Mouse (Mus musculus) neutrophil, adult 65 days (primary cell): ENCODE data around the gene Olfr578. TPM values are rescaled to one million over a fixed set of nuclear protein-coding genes. Genes with fewer than 3 reads are reported as not detected.

Experiments used
- total RNA-seq: library from RNA; stranded (reverse); gene quantifications from 2 replicates; pipeline ENCODE4 v1.2.4, GENCODE M21; 2023

Gene Olfr578
- total RNA-seq, result not detected in 2 replicates

DNA sequence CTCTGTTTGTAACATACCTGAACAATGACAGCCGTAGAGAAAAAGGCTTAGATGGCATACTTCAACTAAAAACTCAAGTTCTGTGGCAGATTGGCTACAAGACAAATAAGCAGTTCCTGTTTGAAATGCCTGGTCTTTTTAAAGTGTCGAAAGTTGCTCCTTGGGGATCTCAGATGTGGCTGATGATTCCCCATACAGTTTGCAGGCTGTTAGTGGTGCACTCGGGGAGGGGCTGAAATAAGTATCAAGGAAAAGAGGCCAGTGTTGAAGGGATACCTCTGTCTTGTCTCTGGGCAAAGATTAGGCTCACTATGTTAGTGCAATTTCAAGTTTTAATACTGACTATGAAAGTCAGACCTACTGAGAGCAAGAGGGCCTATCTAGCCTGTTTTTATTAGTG is at the start of gene Olfr578:
Olfr578 (minus strand) TSS at position 101 of the 400 bp plus-strand sequence.

DNA sequence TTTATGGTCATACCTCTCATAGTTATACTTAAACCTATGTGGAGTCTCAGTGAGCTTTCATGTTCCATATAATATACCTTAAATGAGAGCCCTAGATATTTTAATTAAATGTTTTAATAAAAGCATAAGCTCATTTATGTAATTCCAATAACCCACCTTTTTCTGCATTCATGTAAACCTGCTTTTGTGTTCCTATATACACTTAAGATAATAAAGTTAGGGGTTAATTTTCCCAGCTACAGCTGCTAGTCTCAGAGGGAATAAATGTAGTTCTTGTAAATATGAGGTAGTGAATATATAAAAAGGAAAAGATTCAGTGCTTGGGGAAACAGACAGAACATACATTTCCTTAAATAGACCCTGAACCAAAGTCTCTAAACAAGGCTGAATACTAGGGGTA is 48.6 kb upstream of the Olfr578 start, which contains the start of gene Olfr582:
Olfr582 (plus strand) TSS at position 301 of the 400 bp plus-strand sequence.

DNA sequence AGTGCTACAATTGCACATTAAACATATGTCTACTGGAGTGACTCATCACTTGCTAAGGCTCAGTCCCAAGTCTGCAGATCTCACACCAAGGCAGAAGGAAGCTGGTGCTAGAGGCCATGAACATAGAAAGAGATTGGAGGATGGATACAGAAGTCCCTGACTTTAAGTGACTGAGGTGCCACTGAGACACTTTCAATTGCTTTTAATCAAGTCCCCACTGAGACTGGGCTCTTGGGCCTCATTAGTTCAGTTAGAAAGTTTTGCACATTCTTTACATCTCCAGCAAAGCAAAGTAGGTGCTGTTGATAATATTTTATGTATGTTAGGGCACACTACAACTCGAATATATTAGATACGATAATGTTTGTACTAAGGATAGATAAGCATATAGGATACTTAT is 13.3 kb downstream of the Olfr578 start, which contains the start of gene Olfr577:
Olfr577 (minus strand) TSS at position 101 of the 400 bp plus-strand sequence.

DNA sequence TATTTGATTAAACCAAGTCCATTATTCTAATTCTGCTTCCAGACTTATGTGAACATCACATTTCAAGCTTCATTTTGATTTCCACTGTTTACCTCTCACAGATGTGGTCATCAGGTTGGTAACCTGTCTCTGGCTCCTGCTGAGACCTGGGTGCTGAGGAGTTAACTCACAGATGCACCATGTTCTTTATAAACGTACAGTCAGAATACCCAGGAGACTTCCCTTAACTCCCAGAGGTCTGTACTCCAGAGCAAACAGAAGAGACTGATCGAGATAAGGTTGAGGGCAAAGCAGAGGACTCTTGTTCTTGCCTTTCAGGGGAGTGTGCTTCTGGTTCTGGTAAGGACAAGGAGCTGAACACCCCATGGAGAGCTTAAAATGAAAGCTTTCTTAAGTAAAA is 26.8 kb downstream of the Olfr578 start, which contains the start of gene Olfr576:
Olfr576 (plus strand) TSS at position 301 of the 400 bp plus-strand sequence.

DNA sequence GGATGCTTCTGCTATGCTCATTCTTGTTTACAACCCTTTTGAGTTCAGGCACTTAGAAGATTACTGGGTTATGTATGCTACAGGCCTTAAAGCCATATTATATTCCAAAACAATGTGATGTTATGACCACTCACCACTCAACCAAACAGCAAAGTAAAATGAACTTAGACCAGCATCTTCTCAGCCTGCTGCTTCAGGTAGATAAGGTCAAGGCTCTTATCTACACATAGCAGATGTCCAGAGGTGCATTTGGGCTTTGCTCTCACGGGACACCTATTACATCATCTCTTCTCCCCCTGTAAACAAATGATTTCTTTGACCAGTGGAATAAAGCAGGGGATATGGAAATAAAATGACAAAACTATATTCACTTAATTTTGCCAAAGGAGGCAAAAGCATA is 30.5 kb downstream of the Olfr578 start, which contains the start of gene Olfr575:
Olfr575 (minus strand) TSS at position 183 of the 400 bp plus-strand sequence.

DNA sequence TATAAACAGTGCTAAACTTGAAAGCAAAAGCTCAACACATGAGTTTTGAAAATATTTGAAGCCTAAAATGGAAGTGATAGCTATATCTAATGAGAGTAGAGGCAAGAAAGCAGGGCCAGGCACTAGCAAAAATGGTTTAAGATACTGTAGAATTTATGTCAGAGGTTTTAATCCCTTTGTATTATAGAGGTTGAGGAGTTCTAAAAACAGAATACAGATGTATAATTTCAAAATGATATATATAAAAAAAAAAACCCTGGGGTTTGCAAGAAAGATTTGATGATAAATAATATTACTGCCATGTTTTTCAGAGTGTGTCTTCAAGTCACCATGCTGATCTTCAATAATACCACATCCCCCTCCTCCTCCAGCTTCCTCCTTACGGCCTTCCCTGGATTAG is 41.0 kb downstream of the Olfr578 start, which contains the start of gene Olfr574:
Olfr574 (plus strand) TSS at position 301 of the 400 bp plus-strand sequence.

DNA sequence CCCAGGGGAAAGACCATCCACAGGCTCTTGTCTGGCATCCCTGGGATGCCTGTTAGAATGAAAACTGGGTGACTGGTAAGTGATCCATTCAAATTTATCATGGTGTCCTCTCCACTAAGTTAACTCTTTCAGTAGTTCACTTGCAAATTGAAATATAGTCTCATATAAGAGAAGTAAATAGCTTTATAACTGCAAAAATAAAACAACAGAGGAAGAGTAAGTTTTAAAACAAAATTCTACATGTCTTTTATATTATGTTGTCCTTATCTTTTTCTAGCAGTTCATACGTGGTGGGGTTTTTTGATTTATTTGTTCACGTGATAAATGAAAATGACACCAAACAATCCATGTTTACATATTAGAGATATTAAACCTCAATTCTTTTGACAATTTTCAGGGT is 46.6 kb downstream of the Olfr578 start, which contains the start of gene Olfr573-ps1:
Olfr573-ps1 (minus strand) TSS at position 101 of the 400 bp plus-strand sequence.

Other genes with a start within 250 kb of the Olfr578 start
- gene Olfr560, start 230.0 kb downstream of the Olfr578 start, total RNA-seq, result not detected in 2 replicates
- gene Olfr78, start 229.9 kb downstream of the Olfr578 start, total RNA-seq, result not detected in 2 replicates
- gene Olfr561, start 218.1 kb downstream of the Olfr578 start, total RNA-seq, result not detected in 2 replicates
- gene Olfr564, start 185.8 kb downstream of the Olfr578 start, total RNA-seq, result not detected in 2 replicates
- not detected in 2 replicates for gene Olfr566, start 130.6 kb downstream of the Olfr578 start, total RNA-seq
- gene Olfr568, start 112.2 kb downstream of the Olfr578 start, total RNA-seq, result not detected in 2 replicates
- not detected in 2 replicates for gene Olfr569, start 98.4 kb downstream of the Olfr578 start, total RNA-seq
- gene Olfr570, start 94.7 kb downstream of the Olfr578 start, total RNA-seq, result not detected in 2 replicates
- not detected in 2 replicates for gene Olfr571, start 71.8 kb downstream of the Olfr578 start, total RNA-seq
- not detected in 2 replicates for gene Olfr572, start 64.9 kb downstream of the Olfr578 start, total RNA-seq
- not detected in 2 replicates for gene Olfr573-ps1, start 46.7 kb downstream of the Olfr578 start, total RNA-seq
- not detected in 2 replicates for gene Olfr574, start 40.9 kb downstream of the Olfr578 start, total RNA-seq
- not detected in 2 replicates for gene Olfr575, start 30.5 kb downstream of the Olfr578 start, total RNA-seq
- not detected in 2 replicates for gene Olfr576, start 26.7 kb downstream of the Olfr578 start, total RNA-seq
- not detected in 2 replicates for gene Olfr577, start 13.4 kb downstream of the Olfr578 start, total RNA-seq
- not detected in 2 replicates for gene Olfr582, start 48.7 kb upstream of the Olfr578 start, total RNA-seq
- not detected in 2 replicates for gene Olfr583, start 62.0 kb upstream of the Olfr578 start, total RNA-seq
- not detected in 2 replicates for gene Olfr584, start 92.6 kb upstream of the Olfr578 start, total RNA-seq
- not detected in 2 replicates for gene Olfr585, start 108.4 kb upstream of the Olfr578 start, total RNA-seq
- not detected in 2 replicates for gene Olfr586, start 136.3 kb upstream of the Olfr578 start, total RNA-seq
- not detected in 2 replicates for gene Olfr588-ps1, start 151.6 kb upstream of the Olfr578 start, total RNA-seq
- not detected in 2 replicates for gene Olfr589, start 167.0 kb upstream of the Olfr578 start, total RNA-seq
- gene Olfr591, start 189.0 kb upstream of the Olfr578 start, total RNA-seq, result not detected in 2 replicates
- gene Olfr592, start 195.5 kb upstream of the Olfr578 start, total RNA-seq, result not detected in 2 replicates
- gene Olfr593, start 222.5 kb upstream of the Olfr578 start, total RNA-seq, result not detected in 2 replicates
- not detected in 2 replicates for gene Olfr594, start 227.7 kb upstream of the Olfr578 start, total RNA-seq